Mouse (Mus musculus) mature B cell (primary cell): Measurements from ENCODE around the gene Gm8206.
"Not testable (repeated sequence)": the region's sequence is repeated elsewhere in the genome, so short reads cannot be mapped to it uniquely, and the experiment has no call there.

Source experiments
- in situ Hi-C: fragments of 300-500 bp; cut with MboI; formaldehyde crosslinking; loops from 2 replicates; pipeline ENCODE4 v1.14.3; 2019

Gm8206 gene

GRCm38 (mm10) chr14:6093842-6094241 is at the start of gene Gm8206:
Gene Gm8206 (minus strand): TSS chr14:6093942.
- in situ Hi-C loops: not testable (repeated sequence)

DNA sequence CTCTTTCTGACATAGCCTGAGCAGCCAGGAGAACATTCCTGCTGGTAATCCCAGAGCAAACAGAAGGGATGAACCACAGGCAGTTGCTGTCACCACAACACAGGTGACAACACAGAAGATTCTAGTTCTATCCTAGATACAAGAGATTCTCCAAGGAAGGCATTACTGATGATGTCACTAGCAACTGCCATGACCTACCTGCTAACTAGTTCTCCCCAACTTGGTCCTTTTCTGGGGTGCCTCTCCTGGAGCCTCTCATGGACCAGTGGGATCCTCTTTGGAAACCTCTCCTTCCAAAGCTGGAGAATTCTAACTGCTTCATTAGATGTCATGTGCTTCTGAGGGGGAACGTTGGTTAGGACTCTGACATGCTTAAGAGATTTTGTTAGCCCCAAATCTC is 32.0 kb upstream of the Gm8206 start, which contains the start of gene Gm3476:
Gm3476 (minus strand) TSS at position 101 of the 400 bp plus-strand sequence.
- in situ Hi-C loops: not testable (repeated sequence)

- in situ Hi-C loops: not testable (repeated sequence)
Measured at GRCm38 (mm10) chr14:6108272-6108925, 14.7 kb upstream of the Gm8206 start, which contains the start of gene Gm3468. Gene Gm3468 (minus strand): TSS chr14:6108665.

- in situ Hi-C loops: not testable (repeated sequence)
Measured at GRCm38 (mm10) chr14:6107500-6107899, 13.8 kb upstream of the Gm8206 start.

- in situ Hi-C loops: not testable (repeated sequence)
Measured at GRCm38 (mm10) chr14:6058167-6058566, 35.6 kb downstream of the Gm8206 start, which contains the start of gene Gm6337. Gene Gm6337 (minus strand): TSS chr14:6058267.

DNA sequence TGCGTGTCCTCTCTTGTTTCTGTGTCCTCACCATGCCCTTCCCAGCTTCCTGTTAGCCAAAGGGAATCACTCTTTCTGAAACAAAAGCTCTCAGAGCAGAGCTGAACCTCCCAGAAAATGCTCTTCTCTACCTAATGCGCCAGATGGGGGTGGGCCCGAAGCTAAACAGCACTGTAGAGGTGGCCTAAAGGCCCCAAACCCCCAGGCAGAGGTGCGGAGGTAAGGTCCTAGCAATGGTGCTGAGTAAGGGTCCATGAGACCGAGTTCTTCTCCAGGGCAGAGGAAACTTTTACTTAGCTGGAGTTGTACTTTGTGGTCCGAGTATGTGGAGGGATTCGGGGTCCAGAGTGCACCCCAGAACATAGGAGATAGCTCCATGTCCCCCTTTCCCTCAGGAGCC is 106.6 kb downstream of the Gm8206 start:
- in situ Hi-C loops: not testable (repeated sequence)

GRCm38 (mm10) chr14:5979037-5979436 is 114.7 kb downstream of the Gm8206 start, which contains the start of gene Gm3453:
Gene Gm3453 (minus strand): TSS chr14:5979137.
- in situ Hi-C loops: not testable (repeated sequence)
